Mouse (Mus musculus) C2C12 (cell line): Measurements from ENCODE around the gene Usp12.

Source experiments
- CTCF ChIP-seq: IDR thresholded peaks from one replicate; pipeline ENCODE4 v1.5.1; 2011; ENCODE audit not compliant: control insufficient read depth, insufficient read depth, insufficient read length
- MAX ChIP-seq: IDR thresholded peaks from one replicate; pipeline ENCODE4 v1.6.1; 2011; ENCODE audit warnings: mild to moderate bottlenecking, control low read depth
- MYOD1 ChIP-seq: IDR thresholded peaks from one replicate; pipeline ENCODE4 v1.6.1; 2011; ENCODE audit warnings: low read depth; ENCODE audit not compliant: control insufficient read depth, insufficient read length

DNA sequence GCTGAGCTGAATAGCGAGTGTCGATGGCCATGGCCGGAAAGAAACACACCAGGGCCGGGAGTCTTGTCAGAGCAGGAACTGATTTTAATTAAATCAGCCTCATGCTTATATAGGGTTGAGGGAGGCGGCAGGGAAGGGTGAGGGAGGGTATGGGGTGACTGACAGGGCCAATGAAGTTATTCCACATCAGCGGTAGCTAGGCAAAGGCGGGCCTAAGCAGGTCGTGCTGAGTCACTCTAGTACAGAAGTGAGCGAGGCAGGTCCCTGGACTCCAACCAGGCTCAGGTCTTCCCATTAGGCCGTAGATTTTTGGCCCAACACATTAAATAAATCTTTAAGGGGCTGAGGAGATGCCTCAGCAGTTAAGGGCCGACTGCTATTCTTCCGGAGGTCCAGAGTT, 81.0 kb downstream of the Usp12 start:
- TF ChIP-seq CTCF: no peak
- TF ChIP-seq MAX: no peak
- TF ChIP-seq MYOD1: no peak
